Mouse (Mus musculus): ENCODE measurements around the gene Fyn. TPM values are rescaled to one million over a fixed set of nuclear protein-coding genes. Genes with fewer than 3 reads are reported as not detected.

Fyn gene
- total and polyA plus RNA-seq, 3 experiments, result 14.9 to 42.4 (median 19.9) TPM

DNA sequence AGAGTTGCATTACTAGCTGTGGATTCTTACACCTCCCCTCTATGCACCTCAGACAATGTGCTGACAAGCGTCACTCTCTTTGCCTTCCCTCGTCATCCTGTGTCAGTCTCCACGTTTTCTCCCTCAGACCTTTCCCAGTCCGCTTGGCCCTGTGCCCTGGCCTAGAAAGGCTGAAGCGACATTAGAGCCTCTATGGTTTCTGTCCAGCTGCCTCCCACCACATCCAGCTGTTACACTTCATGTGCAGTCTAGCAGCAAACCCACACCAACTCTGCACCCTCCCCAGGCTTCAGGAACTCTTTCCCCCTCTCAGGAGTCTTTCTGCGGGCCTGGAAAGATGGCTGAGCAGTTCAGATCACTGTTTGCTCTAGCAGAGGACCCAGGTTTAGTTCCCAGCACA is 98.7 kb downstream of the Fyn start:
- Histone ChIP-seq H3K27me3 (replicated peaks) (no peaks in the 10 kb centered on the region), H3K4me1 (ENCODE audit: control insufficient read depth in 1 of 2, insufficient read depth in 2 of 2) (peaks cover 2 to 28% of the 10 kb centered on the region in 2 experiments; a peak in 2 of 4 replicates), H3K27ac (ENCODE audit: insufficient read depth, low read depth) (no peak overlapping the region), H3K9ac (ENCODE audit: insufficient read depth, low read depth) (no peak overlapping the region), H3K79me2 (replicated peaks; ENCODE audit: control insufficient read depth, extremely low read depth, insufficient read depth, poor library complexity, severe bottlenecking) (no peaks in the 10 kb centered on the region), H3K4me2 (ENCODE audit: insufficient read depth, low read depth, poor library complexity, severe bottlenecking) (no peak overlapping the region), H3K9me3 (replicated peaks; ENCODE audit: low read length) (no peaks in the 10 kb centered on the region), H3K36me3 (replicated peaks in 1 of 2; ENCODE audit: control insufficient read depth in 1 of 2, insufficient read depth in 1 of 2, low read length in 1 of 2) (peaks cover 0 to 60% of the 10 kb centered on the region in 2 experiments), H3K4me3 (replicated peaks in 1 of 3; ENCODE audit: low read depth in 2 of 3, low read length in 2 of 3, poor library complexity in 1 of 3) (no peak overlapping the region)
- DNase-seq (ENCODE audit: extremely low read depth), result no peak
- dilution Hi-C loops (cut with MboI; ENCODE audit: extremely low pct_ligation_motif_present, extremely low pct_unique_long_range_greater_than_20kb, low sequenced_read_pairs), result no loop called here
- TF ChIP-seq ZMIZ1 (IDR thresholded peaks at IDR 0.05; ENCODE audit: low read depth, low read length), result no peak
- in situ Hi-C loops (cut with MboI; ENCODE audit: low pct_ligation_motif_present, low pct_unique_long_range_greater_than_20kb, low sequenced_read_pairs), result no loop called here

DNA sequence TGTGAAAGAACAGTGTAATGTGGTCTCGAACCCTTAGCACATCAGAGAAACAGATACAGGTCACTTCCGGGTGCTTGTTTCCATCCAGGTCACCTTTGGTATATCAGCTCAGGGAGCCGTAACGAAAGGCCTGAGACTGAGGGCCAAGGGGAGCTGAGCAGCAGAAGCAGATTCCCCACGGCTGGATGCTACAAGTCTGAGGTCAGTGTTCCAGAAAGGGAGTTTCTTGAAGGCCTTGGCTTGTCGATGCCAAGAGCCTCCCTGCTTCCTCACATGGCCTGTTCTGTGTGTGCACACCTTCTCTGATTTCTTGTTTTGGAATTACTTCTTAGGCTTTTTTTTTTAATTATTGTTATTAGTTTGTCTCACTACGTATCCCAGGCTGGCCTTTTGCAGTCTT is 99.2 kb downstream of the Fyn start:
- H3K27me3 ChIP-seq (replicated peaks), result no peaks in the 10 kb centered on the region
- peaks cover 2 to 29% of the 10 kb centered on the region in 2 experiments; a peak in 2 of 4 replicates for H3K4me1 ChIP-seq (ENCODE audit: control insufficient read depth in 1 of 2, insufficient read depth in 2 of 2)
- H3K9me3 ChIP-seq (replicated peaks; ENCODE audit: low read length), result no peaks in the 10 kb centered on the region
- peaks cover 0 to 55% of the 10 kb centered on the region in 2 experiments for H3K36me3 ChIP-seq (replicated peaks in 1 of 2; ENCODE audit: control insufficient read depth in 1 of 2, insufficient read depth in 1 of 2, low read length in 1 of 2)
- no peak overlapping the region for H3K27ac ChIP-seq (ENCODE audit: insufficient read depth, low read depth)
- no peak overlapping the region for H3K9ac ChIP-seq (ENCODE audit: insufficient read depth, low read depth)
- H3K4me2 ChIP-seq (ENCODE audit: insufficient read depth, low read depth, poor library complexity, severe bottlenecking), result no peak overlapping the region
- dilution Hi-C loops (cut with MboI; ENCODE audit: extremely low pct_ligation_motif_present, extremely low pct_unique_long_range_greater_than_20kb, low sequenced_read_pairs) (no loop called here), in situ Hi-C loops (cut with MboI; ENCODE audit: low pct_ligation_motif_present, low pct_unique_long_range_greater_than_20kb, low sequenced_read_pairs) (no loop called here)
- no peak overlapping the region for H3K4me3 ChIP-seq (replicated peaks in 1 of 3; ENCODE audit: low read depth in 2 of 3, low read length in 2 of 3, poor library complexity in 1 of 3)
- H3K79me2 ChIP-seq (replicated peaks; ENCODE audit: control insufficient read depth, extremely low read depth, insufficient read depth, poor library complexity, severe bottlenecking), result no peaks in the 10 kb centered on the region
- DNase-seq (ENCODE audit: extremely low read depth), result no peak
- no peak for TF ChIP-seq MAFK (IDR thresholded peaks at IDR 0.05; ENCODE audit: insufficient replicate concordance, low read length)
- TF ChIP-seq ZC3H11A (IDR thresholded peaks at IDR 0.05; ENCODE audit: low read depth, low read length), result no peak
- TF ChIP-seq NRF1 (IDR thresholded peaks at IDR 0.05; ENCODE audit: low read depth, low read length), result no peak

DNA sequence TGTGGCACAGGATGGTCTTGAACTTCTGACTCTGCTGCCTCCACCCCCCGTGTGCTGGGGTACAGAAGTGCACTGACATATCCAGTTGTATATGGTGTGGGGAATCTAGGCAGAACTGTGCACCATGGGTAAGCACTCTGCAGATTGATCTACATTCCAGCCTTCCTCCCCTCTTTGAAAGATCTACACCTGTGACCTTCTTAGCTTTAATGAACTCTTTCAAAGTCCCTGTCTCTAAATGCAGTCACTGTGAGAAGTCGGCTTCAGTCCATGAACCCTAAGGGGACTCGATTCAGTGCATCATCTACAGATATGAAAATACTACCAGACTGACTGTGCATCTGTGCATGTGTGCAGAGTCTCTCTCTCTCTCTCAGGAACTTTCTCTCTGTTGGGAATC is 99.9 kb downstream of the Fyn start:
- in situ Hi-C loops (cut with MboI; ENCODE audit: low pct_ligation_motif_present, low pct_unique_long_range_greater_than_20kb, low sequenced_read_pairs), result no loop called here
- Histone ChIP-seq H3K9me3 (replicated peaks; ENCODE audit: low read length) (no peaks in the 10 kb centered on the region), H3K79me2 (replicated peaks; ENCODE audit: control insufficient read depth, extremely low read depth, insufficient read depth, poor library complexity, severe bottlenecking) (no peaks in the 10 kb centered on the region), H3K27me3 (replicated peaks) (no peaks in the 10 kb centered on the region), H3K4me1 (ENCODE audit: control insufficient read depth in 1 of 2, insufficient read depth in 2 of 2) (peaks cover 2 to 29% of the 10 kb centered on the region in 2 experiments; a peak in 2 of 4 replicates), H3K27ac (ENCODE audit: insufficient read depth, low read depth) (no peak overlapping the region), H3K36me3 (replicated peaks in 1 of 2; ENCODE audit: control insufficient read depth in 1 of 2, insufficient read depth in 1 of 2, low read length in 1 of 2) (peaks cover 0 to 56% of the 10 kb centered on the region in 2 experiments), H3K4me3 (replicated peaks in 1 of 3; ENCODE audit: low read depth in 2 of 3, low read length in 2 of 3, poor library complexity in 1 of 3) (no peak overlapping the region), H3K9ac (ENCODE audit: insufficient read depth, low read depth) (no peak overlapping the region), H3K4me2 (ENCODE audit: insufficient read depth, low read depth, poor library complexity, severe bottlenecking) (no peak overlapping the region)
- no peak for DNase-seq (ENCODE audit: extremely low read depth)
- TF ChIP-seq ZC3H11A (IDR thresholded peaks at IDR 0.05; ENCODE audit: low read depth, low read length) (no peak), MAFK (IDR thresholded peaks at IDR 0.05; ENCODE audit: insufficient replicate concordance, low read length) (no peak), MAX (IDR thresholded peaks at IDR 0.05; ENCODE audit: low read length) (no peak), E2F4 (IDR thresholded peaks at IDR 0.05; ENCODE audit: insufficient replicate concordance, low read depth, low read length) (no peak), NRF1 (IDR thresholded peaks at IDR 0.05; ENCODE audit: low read depth, low read length) (no peak), TCF12 (IDR thresholded peaks at IDR 0.05; ENCODE audit: low read depth, low read length) (no peak)
- dilution Hi-C loops (cut with MboI; ENCODE audit: extremely low pct_ligation_motif_present, extremely low pct_unique_long_range_greater_than_20kb, low sequenced_read_pairs), result no loop called here
